Mouse (Mus musculus): ENCODE results near the gene Msh4. TPM values are rescaled to one million over a fixed set of nuclear protein-coding genes. Genes with fewer than 3 reads are reported as not detected.
A peak's percentile ranks its signal among the peaks of the same experiment; 100 is the strongest.

The Msh4 gene
- polyA plus RNA-seq, 1 experiment: 0.04 TPM

- H3K36me3 ChIP-seq (ENCODE audit: control insufficient read depth, insufficient read depth, low read length): peaks cover 25% of the 10 kb centered on the region
- no peak for TF ChIP-seq CTCF (IDR thresholded peaks at IDR 0.05; ENCODE audit: extremely low read depth, insufficient read depth, insufficient read length, insufficient replicate concordance)
- no peak for TF ChIP-seq POLR2A (IDR thresholded peaks at IDR 0.05; ENCODE audit: low read depth, low read length)
- DNase-seq (ENCODE audit: low read depth in 1 of 2, low spot score in 2 of 2): no peak
- WGBS: 91% methylated on average over 7 of the region's 7 CpGs
- H3K27ac ChIP-seq (ENCODE audit: insufficient read depth, low read length): no peak overlapping the region
- no peak overlapping the region for H3K4me3 ChIP-seq (ENCODE audit: extremely low read depth, insufficient read depth, insufficient read length)
- no peaks in the 10 kb centered on the region for H3K27me3 ChIP-seq (ENCODE audit: control insufficient read depth, insufficient read depth, low read length)
- no peaks in the 10 kb centered on the region for H3K4me1 ChIP-seq (ENCODE audit: control insufficient read depth, insufficient read depth, insufficient read length)
These were observed 20.4 kb upstream of the Msh4 start for GRCm38 (mm10) chr3:153926333-153926732.

GRCm38 (mm10) chr3:153921147-153921910 lies 15.4 kb upstream of the Msh4 start:
- no peaks in the 10 kb centered on the region for H3K27me3 ChIP-seq (ENCODE audit: control insufficient read depth, insufficient read depth, low read length)
- WGBS: 91% methylated on average over 10 of the region's 10 CpGs
- no peak for DNase-seq (ENCODE audit: low read depth in 1 of 2, low spot score in 2 of 2)
- no peak for TF ChIP-seq POLR2A (IDR thresholded peaks at IDR 0.05; ENCODE audit: low read depth, low read length)
- TF ChIP-seq CTCF (IDR thresholded peaks at IDR 0.05; ENCODE audit: extremely low read depth, insufficient read depth, insufficient read length, insufficient replicate concordance): no peak
- H3K36me3 ChIP-seq (ENCODE audit: control insufficient read depth, insufficient read depth, low read length): peaks cover 8% of the 10 kb centered on the region
- H3K27ac ChIP-seq (ENCODE audit: insufficient read depth, low read length): no peak overlapping the region
- no peak overlapping the region for H3K4me3 ChIP-seq (ENCODE audit: extremely low read depth, insufficient read depth, insufficient read length)
- H3K4me1 ChIP-seq (ENCODE audit: control insufficient read depth, insufficient read depth, insufficient read length): 0 out of 2 replicates have a peak, but pooled peaks cover 3% of the 10 kb centered on the region

GRCm38 (mm10) chr3:153917200-153917599 lies 11.3 kb upstream of the Msh4 start:
- WGBS: 16% methylated on average over 1 of the region's 1 CpGs
- Histone ChIP-seq H3K36me3 (ENCODE audit: control insufficient read depth, insufficient read depth, low read length) (no peaks in the 10 kb centered on the region; the same call in 1 of the 2 replicates), H3K27me3 (ENCODE audit: control insufficient read depth, insufficient read depth, low read length) (no peaks in the 10 kb centered on the region), H3K27ac (ENCODE audit: insufficient read depth, low read length) (no peak overlapping the region), H3K4me1 (ENCODE audit: control insufficient read depth, insufficient read depth, insufficient read length) (peaks cover 5% of the 10 kb centered on the region), H3K4me3 (ENCODE audit: extremely low read depth, insufficient read depth, insufficient read length) (no peak overlapping the region)
- DNase-seq (ENCODE audit: low read depth in 1 of 2, low spot score in 2 of 2): no peak
- no peak for TF ChIP-seq POLR2A (IDR thresholded peaks at IDR 0.05; ENCODE audit: low read depth, low read length)
- TF ChIP-seq CTCF (IDR thresholded peaks at IDR 0.05; ENCODE audit: extremely low read depth, insufficient read depth, insufficient read length, insufficient replicate concordance): no peak

DNA sequence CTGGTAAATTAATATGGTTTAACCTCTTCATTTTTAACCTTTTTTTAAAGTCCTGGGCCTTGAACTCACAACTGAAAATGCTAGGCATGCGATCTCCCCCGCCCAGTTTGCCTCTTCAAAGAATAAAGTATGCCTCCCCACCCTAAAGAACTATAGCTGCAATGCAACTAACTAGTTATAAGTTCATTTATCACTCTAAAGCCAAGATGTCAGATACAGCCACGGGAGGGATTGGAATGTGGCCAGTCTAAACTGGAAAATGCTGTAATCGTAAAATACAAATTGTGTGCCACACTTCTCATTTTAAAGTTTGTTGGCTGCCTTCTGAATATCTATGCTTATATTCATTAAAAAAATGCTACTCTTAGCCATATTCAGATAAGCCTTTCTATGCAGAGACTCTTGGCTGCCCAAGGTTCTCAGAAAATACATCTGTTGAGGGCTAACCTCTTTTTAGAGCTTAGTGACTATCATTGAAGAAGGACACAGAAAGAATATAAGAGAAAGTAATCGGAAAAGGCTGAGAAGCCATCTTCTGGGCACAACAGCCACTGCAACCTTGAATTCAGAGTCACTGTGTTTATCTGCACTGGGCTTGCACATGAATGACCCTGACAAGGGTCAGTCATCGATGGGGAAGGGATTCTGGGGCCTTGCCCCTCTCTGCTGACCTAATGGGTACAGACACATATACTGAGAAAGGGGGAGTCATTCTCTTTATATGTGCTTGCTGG lies 7.7 kb upstream of the Msh4 start:
- Histone ChIP-seq H3K4me3 (ENCODE audit: extremely low read depth, insufficient read depth, insufficient read length) (peak overlapping the region; percentile 70; the same call in 1 of the 2 replicates), H3K4me1 (ENCODE audit: control insufficient read depth, insufficient read depth, insufficient read length) (peaks cover 2% of the 10 kb centered on the region), H3K36me3 (ENCODE audit: control insufficient read depth, insufficient read depth, low read length) (peaks cover 21% of the 10 kb centered on the region), H3K27ac (ENCODE audit: insufficient read depth, low read length) (no peak overlapping the region), H3K27me3 (ENCODE audit: control insufficient read depth, insufficient read depth, low read length) (no peaks in the 10 kb centered on the region)
- WGBS: 49% methylated on average over 6 of the region's 6 CpGs
- TF ChIP-seq CTCF (IDR thresholded peaks at IDR 0.05; ENCODE audit: extremely low read depth, insufficient read depth, insufficient read length, insufficient replicate concordance) (no peak), POLR2A (IDR thresholded peaks at IDR 0.05; ENCODE audit: low read depth, low read length) (no peak)
- DNase-seq (ENCODE audit: low read depth in 1 of 2, low spot score in 2 of 2): no peak

DNA sequence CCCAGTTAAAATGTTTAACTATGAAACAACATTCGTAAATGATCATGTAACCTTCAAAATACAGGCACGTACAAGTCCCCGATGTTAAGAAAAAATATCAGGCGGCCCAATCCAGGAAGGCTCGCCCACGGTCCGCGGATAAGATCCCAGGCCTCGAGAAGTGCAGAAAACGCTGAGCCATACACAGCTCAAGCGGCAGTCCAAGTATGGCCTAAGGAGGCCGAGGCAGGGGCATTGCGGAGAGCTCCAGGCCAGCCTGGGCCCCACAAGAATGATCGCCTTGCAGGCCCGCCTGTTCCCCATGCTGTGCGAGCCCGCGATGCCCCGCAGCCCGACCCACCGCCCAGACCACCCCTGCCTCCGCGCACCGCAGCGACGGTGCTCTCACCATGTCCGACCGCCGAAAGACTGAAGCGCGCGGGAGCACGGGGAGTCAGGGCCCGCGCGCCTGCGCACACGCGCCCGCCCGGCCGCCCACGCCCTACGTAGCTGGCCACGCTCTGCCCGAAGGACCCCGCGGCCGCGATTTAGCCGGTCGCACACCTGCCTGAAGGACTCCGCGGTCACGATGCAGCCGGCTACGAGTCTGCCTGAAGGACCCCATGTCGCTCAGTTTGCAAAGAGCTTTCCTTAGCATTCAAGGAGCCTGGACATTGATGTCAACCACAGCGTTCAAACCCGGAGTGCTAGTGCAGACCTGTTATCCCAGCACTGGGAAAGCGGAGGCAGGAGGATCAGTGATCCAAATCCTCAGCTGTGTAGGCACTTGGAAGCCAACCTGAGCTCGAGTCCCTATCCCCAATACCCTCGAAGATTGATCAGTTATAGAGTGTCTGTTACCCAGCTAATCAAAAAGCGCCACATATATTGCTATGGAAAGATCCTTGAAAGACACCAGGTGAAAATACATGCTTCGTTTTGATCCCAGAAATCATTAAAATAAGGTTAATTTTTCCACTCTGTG lies 6.9 kb upstream of the Msh4 start, which contains the start of gene Rabggtb:
TSS of gene Rabggtb (minus strand) at position 464 of the 964 bp plus-strand sequence.
- Histone ChIP-seq H3K4me1 (ENCODE audit: control insufficient read depth, insufficient read depth, insufficient read length) (peaks cover 2% of the 10 kb centered on the region), H3K27ac (ENCODE audit: insufficient read depth, low read length) (peak within 1 kb of the TSS; percentile 86), H3K4me3 (ENCODE audit: extremely low read depth, insufficient read depth, insufficient read length) (peak within 1 kb of the TSS; percentile 95), H3K36me3 (ENCODE audit: control insufficient read depth, insufficient read depth, low read length) (peaks cover 24% of the 10 kb centered on the region), H3K27me3 (ENCODE audit: control insufficient read depth, insufficient read depth, low read length) (no peaks in the 10 kb centered on the region)
- peak; percentile 86 to 91 for DNase-seq (ENCODE audit: low read depth in 1 of 2, low spot score in 2 of 2)
- WGBS: 1% methylated on average over 64 of the region's 65 CpGs
- TF ChIP-seq CTCF (IDR thresholded peaks at IDR 0.05; ENCODE audit: extremely low read depth, insufficient read depth, insufficient read length, insufficient replicate concordance): no peak
- peak; percentile 93 for TF ChIP-seq POLR2A (IDR thresholded peaks at IDR 0.05; ENCODE audit: low read depth, low read length)

DNA sequence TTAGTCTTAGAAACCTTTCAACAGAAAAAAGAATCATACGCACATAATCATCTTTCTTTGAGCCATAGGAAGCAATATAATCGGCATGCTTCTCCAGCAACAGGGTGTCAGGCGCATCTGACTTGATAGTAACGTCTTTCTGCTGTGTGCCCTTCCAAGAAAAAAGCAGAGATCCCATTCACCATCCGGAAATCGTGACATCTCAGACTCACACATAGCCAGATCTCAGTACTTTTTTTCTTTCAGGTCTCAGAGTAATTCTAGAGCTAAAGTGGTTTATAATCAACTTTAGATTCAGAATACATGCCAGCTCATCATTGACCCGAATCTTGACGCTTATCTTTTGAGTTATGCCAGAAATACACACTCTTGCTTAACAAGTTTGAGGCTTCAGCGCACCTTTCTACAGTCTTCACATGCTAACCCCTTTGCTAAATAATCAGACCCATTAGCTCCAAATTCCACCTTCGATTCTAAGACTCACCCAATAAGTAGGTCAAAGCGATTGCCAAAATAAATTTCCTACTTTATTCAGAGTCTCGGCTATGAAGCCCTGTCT lies 6.0 kb upstream of the Msh4 start:
- no peak for TF ChIP-seq CTCF (IDR thresholded peaks at IDR 0.05; ENCODE audit: extremely low read depth, insufficient read depth, insufficient read length, insufficient replicate concordance)
- no peak for TF ChIP-seq POLR2A (IDR thresholded peaks at IDR 0.05; ENCODE audit: low read depth, low read length)
- Histone ChIP-seq H3K36me3 (ENCODE audit: control insufficient read depth, insufficient read depth, low read length) (peaks cover 28% of the 10 kb centered on the region), H3K27me3 (ENCODE audit: control insufficient read depth, insufficient read depth, low read length) (no peaks in the 10 kb centered on the region), H3K4me3 (ENCODE audit: extremely low read depth, insufficient read depth, insufficient read length) (peak overlapping the region; percentile 95), H3K27ac (ENCODE audit: insufficient read depth, low read length) (no peak overlapping the region), H3K4me1 (ENCODE audit: control insufficient read depth, insufficient read depth, insufficient read length) (peaks cover 2% of the 10 kb centered on the region)
- 4% methylated on average over 12 of the region's 12 CpGs for WGBS
- no peak for DNase-seq (ENCODE audit: low read depth in 1 of 2, low spot score in 2 of 2)
